8 mouse cellular contexts compared by ENCODE assay signal in the genomic region with DNA sequence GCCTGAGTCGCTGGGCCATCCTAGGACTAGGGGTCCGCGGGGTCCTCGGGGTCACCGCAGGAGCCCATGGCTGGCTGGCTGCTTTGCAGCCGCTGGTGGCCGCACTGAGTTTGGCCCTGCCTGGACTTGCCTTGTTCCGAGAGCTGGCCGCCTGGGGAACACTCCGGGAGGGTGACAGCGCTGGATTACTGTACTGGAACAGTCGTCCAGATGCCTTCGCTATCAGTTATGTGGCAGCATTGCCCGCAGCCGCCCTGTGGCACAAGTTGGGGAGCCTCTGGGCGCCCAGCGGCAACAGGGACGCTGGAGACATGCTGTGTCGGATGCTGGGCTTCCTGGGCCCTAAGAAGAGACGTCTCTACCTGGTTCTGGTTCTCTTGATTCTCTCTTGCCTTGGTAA. TPM values are rescaled to one million over a fixed set of nuclear protein-coding genes. Genes with fewer than 3 reads are reported as not detected.
A peak's percentile ranks its signal among the peaks of the same experiment; 100 is the strongest.
DNase-seq lines count a peak whose midpoint lies in the region; ATAC-seq and TF ChIP-seq lines count a peak whose summit lies in the region.

No protein-coding gene starts in this region.

- peaks cover 0 to 5% of the 10 kb centered on the region in 2 experiments; a peak in 1 of 4 replicates for H3K4me1 ChIP-seq in ES-E14 (ENCODE audit: control insufficient read depth in 2 of 2, insufficient read depth in 2 of 2, low read length in 2 of 2, poor library complexity in 1 of 2)
- peaks cover 16% of the 10 kb centered on the region for H3K4me1 ChIP-seq in forebrain, embryonic 13.5 days
- H3K4me1 ChIP-seq in intestine, postnatal 0 days (replicated peaks; ENCODE audit: control insufficient read depth, insufficient read depth, low read length), result no peaks in the 10 kb centered on the region; the same call in 1 of the 2 replicates

- no peaks in the 10 kb centered on the region for H3K36me3 ChIP-seq in ES-E14 (ENCODE audit: control insufficient read depth, insufficient read depth, low read length, poor library complexity, severe bottlenecking)
- H3K36me3 ChIP-seq in forebrain, embryonic 13.5 days (ENCODE audit: poor library complexity, severe bottlenecking), result no peaks in the 10 kb centered on the region
- H3K36me3 ChIP-seq in intestine, postnatal 0 days (ENCODE audit: control insufficient read depth, insufficient read depth), result no peaks in the 10 kb centered on the region; the same call in 1 of the 2 replicates
- H3K36me3 ChIP-seq in myocyte (ENCODE audit: control insufficient read depth, insufficient read depth), result no peaks in the 10 kb centered on the region

- no peaks in the 10 kb centered on the region for H3K9me3 ChIP-seq in ES-E14 (ENCODE audit: control insufficient read depth, insufficient read depth, low read depth, low read length)
- H3K9me3 ChIP-seq in forebrain, embryonic 13.5 days (replicated peaks), result no peaks in the 10 kb centered on the region
- H3K9me3 ChIP-seq in intestine, postnatal 0 days (ENCODE audit: control insufficient read depth), result no peaks in the 10 kb centered on the region

- in situ Hi-C loops in ES-E14 (cut with MboI; ENCODE audit: low sequenced_read_pairs in 2 of 2, unreplicated experiment in 2 of 2), result no loop called here

- no peak for TF ChIP-seq POLR2A in myocyte (IDR thresholded peaks at IDR 0.05; ENCODE audit: insufficient read length, low read depth)

- peak overlapping the region; percentile 88 for H3K4me3 ChIP-seq in gastrocnemius, adult 2 months
- H3K4me3 ChIP-seq in ES-E14 (ENCODE audit: insufficient read depth in 1 of 2, low read depth in 1 of 2, low read length in 2 of 2, poor library complexity in 1 of 2, severe bottlenecking in 1 of 2) (peak overlapping the region; percentile 66 to 88), myocyte (peak overlapping the region; percentile 35)
- H3K4me3 ChIP-seq in forebrain, embryonic 13.5 days, result peak overlapping the region; percentile 46
- H3K4me3 ChIP-seq in intestine, postnatal 0 days (ENCODE audit: low read depth, low read length), result peak overlapping the region; percentile 65

- H3K79me2 ChIP-seq in myocyte (ENCODE audit: control insufficient read depth, insufficient read depth), result no peaks in the 10 kb centered on the region

- no peak for DNase-seq in gastrocnemius, adult 2 months
- DNase-seq in gastrocnemius, postnatal 25 days, result no peak
- no peak for DNase-seq in ES-E14 (ENCODE audit: low read depth, low spot score)
- DNase-seq in cerebellum, postnatal 25 days, result no peak
- DNase-seq in layer of hippocampus, adult 9-11 months, result no peak

- H3K27ac ChIP-seq in gastrocnemius, adult 2 months, result peak overlapping the region; percentile 89
- H3K27ac ChIP-seq in ES-E14 (ENCODE audit: insufficient read depth, low read depth, low read length, poor library complexity, severe bottlenecking), result no peak overlapping the region
- no peak overlapping the region for H3K27ac ChIP-seq in forebrain, embryonic 13.5 days
- H3K27ac ChIP-seq in intestine, postnatal 0 days (ENCODE audit: low read depth, low read length), result peak overlapping the region; percentile 77

- WGBS in forebrain, embryonic 13.5 days, result 3% methylated on average over 20 of the region's 20 CpGs
- 6% methylated on average over 20 of the region's 20 CpGs for WGBS in intestine, postnatal 0 days

- peak overlapping the region; percentile 1 for H3ac ChIP-seq in myocyte (ENCODE audit: control insufficient read depth, insufficient read length)

- H3K4me2 ChIP-seq in forebrain, embryonic 13.5 days, result peak overlapping the region; percentile 81
- peak overlapping the region; percentile 98 for H3K4me2 ChIP-seq in intestine, postnatal 0 days (replicated peaks; ENCODE audit: low read depth)
- H3K4me2 ChIP-seq in myocyte (ENCODE audit: low read depth), result peak overlapping the region; percentile 76

- no peak for ATAC-seq in forebrain, embryonic 13.5 days
- ATAC-seq in intestine, postnatal 0 days, result 0 out of 2 replicates have a peak, but pooled peaks have one; percentile 5

- TF ChIP-seq CTCF in gastrocnemius, adult 2 months (IDR thresholded peaks at IDR 0.05), result no peak
- TF ChIP-seq CTCF in intestine, postnatal 0 days (IDR thresholded peaks at IDR 0.05; ENCODE audit: low read depth), result no peak

- H3K9ac ChIP-seq in ES-E14 (ENCODE audit: insufficient read depth, low read depth, low read length, poor library complexity, severe bottlenecking), result peak overlapping the region; percentile 37
- H3K9ac ChIP-seq in forebrain, embryonic 13.5 days, result peak overlapping the region; percentile 61
- H3K9ac ChIP-seq in intestine, postnatal 0 days (ENCODE audit: low read depth, low read length), result peak overlapping the region; percentile 70

- H3K27me3 ChIP-seq in forebrain, embryonic 13.5 days, result peaks cover 91% of the 10 kb centered on the region
- no peaks in the 10 kb centered on the region for H3K27me3 ChIP-seq in intestine, postnatal 0 days (replicated peaks; ENCODE audit: control insufficient read depth, insufficient read depth, low read length)
- peaks cover 73% of the 10 kb centered on the region for H3K27me3 ChIP-seq in myocyte (ENCODE audit: control insufficient read depth, insufficient read depth, insufficient read length)

- intact Hi-C loops in gastrocnemius, adult 2 months (cut with DNase I), result no loop called here

TF ChIP-seq in ES-E14, 5 proteins besides CTCF, POLR2A, EP300 and RAD21:
- no peak for TF ChIP-seq MAFK (IDR thresholded peaks at IDR 0.05; ENCODE audit: insufficient read depth, low read depth, low read length)
- no peak for TF ChIP-seq ZNF384 (IDR thresholded peaks at IDR 0.05; ENCODE audit: low read depth, low read length)
- TF ChIP-seq ZC3H11A (IDR thresholded peaks at IDR 0.05; ENCODE audit: borderline replicate concordance, low read depth, low read length), result no peak
- no peak for TF ChIP-seq CHD2 (IDR thresholded peaks at IDR 0.05; ENCODE audit: low read depth, low read length)
- TF ChIP-seq HCFC1 (IDR thresholded peaks at IDR 0.05; ENCODE audit: borderline replicate concordance, insufficient read depth, low read length), result no peak

TF ChIP-seq in myocyte, 11 proteins besides CTCF, POLR2A, EP300 and RAD21:
- TF ChIP-seq MYOG (IDR thresholded peaks at IDR 0.05; ENCODE audit: control insufficient read depth in 1 of 3, insufficient read depth in 1 of 3, insufficient read length in 2 of 3, low read depth in 2 of 3) (no peak), MAX (IDR thresholded peaks at IDR 0.05; ENCODE audit: low read depth) (no peak), TCF12 (IDR thresholded peaks at IDR 0.05; ENCODE audit: insufficient read depth, poor library complexity, severe bottlenecking) (no peak), SRF (IDR thresholded peaks at IDR 0.05; ENCODE audit: control insufficient read depth, insufficient read length, low read depth) (no peak), POLR2AphosphoS2 (IDR thresholded peaks at IDR 0.05; ENCODE audit: insufficient read length, low read depth) (no peak), CEBPB (IDR thresholded peaks at IDR 0.05; ENCODE audit: insufficient read depth, poor library complexity, severe bottlenecking) (no peak)

RNA-seq across cellular contexts. Expression of a gene that starts 0.4 kb away (rescaled TPM):
- total RNA-seq in gastrocnemius, adult 2 months (2021), result 1 to 10 TPM; 1.4 to 1.7 TPM
- total RNA-seq in gastrocnemius, postnatal 25 days (2021), result 1 to 10 TPM; 1.3 to 3.1 TPM
- total RNA-seq in ES-E14 (2012; rRNA removed), result 3.8 and 4.1 TPM in 2 replicates
- 0.43 and 0.73 TPM in 2 replicates for polyA plus RNA-seq in forebrain, embryonic 13.5 days (2015; fragmentation: Nextera tagmentation; extraction: Ambion mirVana)
- 36.8 and 37.7 TPM in 2 replicates for polyA plus RNA-seq in intestine, postnatal 0 days (2015; fragmentation: Nextera tagmentation; extraction: Ambion mirVana)
- polyA plus RNA-seq in myocyte (2012; fragmentation: generic; extraction: Trizol), result 0.26 TPM

RNA-seq across cellular contexts. Expression of a gene that starts 0.7 kb away (rescaled TPM):
- 1 to 10 TPM in 1 of 2 experiments, under 1 TPM in 1; 0.74 to 1.5 TPM for total RNA-seq in gastrocnemius, adult 2 months (2021)
- total RNA-seq in gastrocnemius, postnatal 25 days (2021), result 1 to 10 TPM; 1.4 to 1.5 TPM
- 13.9 and 23.1 TPM in 2 replicates for total RNA-seq in ES-E14 (2012; rRNA removed)
- 0.84 and 0.94 TPM in 2 replicates for polyA plus RNA-seq in forebrain, embryonic 13.5 days (2015; fragmentation: Nextera tagmentation; extraction: Ambion mirVana)
- 14.1 and 15.0 TPM in 2 replicates for polyA plus RNA-seq in intestine, postnatal 0 days (2015; fragmentation: Nextera tagmentation; extraction: Ambion mirVana)
- polyA plus RNA-seq in myocyte (2012; fragmentation: generic; extraction: Trizol), result 0.62 TPM

RNA-seq across cellular contexts. Expression of a gene that starts 9.5 kb away (rescaled TPM):
- total RNA-seq in gastrocnemius, adult 2 months (2021), result 1 to 10 TPM; 2.2 to 3.4 TPM
- 1 to 10 TPM; 2.9 to 4.8 TPM for total RNA-seq in gastrocnemius, postnatal 25 days (2021)
- total RNA-seq in ES-E14 (2012; rRNA removed), result 3.2 and 7.4 TPM in 2 replicates
- 0.65 and 1.6 TPM in 2 replicates for polyA plus RNA-seq in forebrain, embryonic 13.5 days (2015; fragmentation: Nextera tagmentation; extraction: Ambion mirVana)
- polyA plus RNA-seq in intestine, postnatal 0 days (2015; fragmentation: Nextera tagmentation; extraction: Ambion mirVana), result 82.4 and 86.4 TPM in 2 replicates
- 0.44 TPM for polyA plus RNA-seq in myocyte (2012; fragmentation: generic; extraction: Trizol)

RNA-seq across cellular contexts. Expression of a gene that starts 15.3 kb away (rescaled TPM):
- 1 to 10 TPM; 4.9 to 7.5 TPM for total RNA-seq in gastrocnemius, adult 2 months (2021)
- total RNA-seq in gastrocnemius, postnatal 25 days (2021), result 1 to 10 TPM; 4.3 to 5.1 TPM
- total RNA-seq in ES-E14 (2012; rRNA removed), result 4.0 and 5.1 TPM in 2 replicates
- 0.76 and 0.87 TPM in 2 replicates for polyA plus RNA-seq in forebrain, embryonic 13.5 days (2015; fragmentation: Nextera tagmentation; extraction: Ambion mirVana)
- 11.2 and 13.0 TPM in 2 replicates for polyA plus RNA-seq in intestine, postnatal 0 days (2015; fragmentation: Nextera tagmentation; extraction: Ambion mirVana)
- polyA plus RNA-seq in myocyte (2012; fragmentation: generic; extraction: Trizol), result 5.3 TPM

RNA-seq across cellular contexts. Expression of a gene that starts 35.1 kb away (rescaled TPM):
- total RNA-seq in gastrocnemius, adult 2 months (2021), result under 1 TPM; 0.38 to 0.61 TPM
- total RNA-seq in gastrocnemius, postnatal 25 days (2021), result 1 to 10 TPM in 1 of 2 experiments, under 1 TPM in 1; 0.43 to 1.2 TPM
- 3.1 and 5.0 TPM in 2 replicates for total RNA-seq in ES-E14 (2012; rRNA removed)
- 0.20 TPM in 1 of 2 replicates, not detected in the other for polyA plus RNA-seq in forebrain, embryonic 13.5 days (2015; fragmentation: Nextera tagmentation; extraction: Ambion mirVana)
- 5.1 and 6.4 TPM in 2 replicates for polyA plus RNA-seq in intestine, postnatal 0 days (2015; fragmentation: Nextera tagmentation; extraction: Ambion mirVana)
- polyA plus RNA-seq in myocyte (2012; fragmentation: generic; extraction: Trizol), result not detected

Comparison
In these comparisons a context has a peak if more than half of its experiments do, and no peak if none do; other contexts are left out.
1. H3K27ac ChIP-seq: peak in gastrocnemius, adult 2 months (single experiment) and intestine, postnatal 0 days (single experiment); none in ES-E14 (single experiment) and forebrain, embryonic 13.5 days (single experiment).
2. H3K4me3 ChIP-seq: peak in every context shown above with its lines; median percentile 88 in gastrocnemius, adult 2 months; 77 in ES-E14; 65 in intestine, postnatal 0 days; 46 in forebrain, embryonic 13.5 days; 35 in myocyte.
3. Peak in every context shown above with its lines, with median percentiles within 50 percentile points of each other: H3K9ac ChIP-seq and H3K4me2 ChIP-seq.